Mouse (Mus musculus) E14TG2a.4 (cell line): ENCODE measurements around the gene Cab39.

Experiments used
- CTCF ChIP-seq: conservative IDR thresholded peaks from 2 replicates; pipeline ENCODE4 v1.5.1; 2014; ENCODE audit warnings: low read length
- NANOG ChIP-seq: IDR thresholded peaks from 2 replicates; pipeline ENCODE4 v1.6.1; 2014; ENCODE audit warnings: borderline replicate concordance, low read length, mixed read lengths
- POU5F1 ChIP-seq: IDR thresholded peaks from 2 replicates; pipeline ENCODE4 v1.6.1; 2014; ENCODE audit warnings: low read length, borderline replicate concordance

DNA sequence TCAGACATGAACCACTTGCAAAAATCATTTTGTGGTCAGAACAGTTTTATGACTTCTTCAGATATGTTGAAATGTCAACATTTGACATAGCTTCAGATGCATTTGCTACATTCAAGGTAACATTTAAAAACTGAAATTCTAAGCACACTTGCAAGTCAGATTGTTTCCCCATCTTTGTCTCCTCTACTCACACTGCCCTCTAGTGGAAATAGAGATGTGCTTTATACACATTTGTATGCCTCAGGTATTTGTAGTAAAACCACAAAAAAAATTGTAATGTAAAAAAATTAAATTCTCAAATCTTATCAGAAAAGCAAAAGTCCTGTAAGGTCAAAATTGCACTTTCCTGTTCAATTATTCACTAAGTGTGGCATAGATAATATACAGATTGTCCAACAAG lies 49.0 kb downstream of the Cab39 start:
- TF ChIP-seq CTCF (peak; percentile 61), NANOG (no peak), POU5F1 (no peak)
